Mouse (Mus musculus) bone marrow, adult 2 months (tissue): Measurements from ENCODE around the gene Cd163l1. TPM values are rescaled to one million over a fixed set of nuclear protein-coding genes. Genes with fewer than 3 reads are reported as not detected.

Experiments
- H3K27ac ChIP-seq: fragments of 200-500 bp; 2 replicates; pipeline ENCODE4 v1.5.1; 2012; ENCODE audit warnings: low read depth, mild to moderate bottlenecking, control low read depth, inconsistent platforms, low read length; ENCODE audit not compliant: control insufficient read depth, poor library complexity, insufficient read depth
- H3K4me1 ChIP-seq: fragments of 200-500 bp; 2 replicates; pipeline ENCODE4 v1.6.1; 2011; ENCODE audit warnings: low read length; ENCODE audit not compliant: control insufficient read depth, insufficient read depth
- H3K4me3 ChIP-seq: fragments of 200-500 bp; replicated peaks from 2 replicates; pipeline ENCODE3; 2011; ENCODE audit warnings: mild to moderate bottlenecking, low read depth, low read length, control low read depth; ENCODE audit not compliant: control insufficient read depth
- CTCF ChIP-seq: fragments of 200-500 bp; IDR thresholded peaks from 2 replicates; pipeline ENCODE4 v1.5.1; 2011; ENCODE audit warnings: low read length, control low read depth; ENCODE audit not compliant: control insufficient read depth, insufficient read depth
- POLR2A ChIP-seq: fragments of 200-500 bp; IDR thresholded peaks from 2 replicates; pipeline ENCODE4 v1.6.1; 2011; ENCODE audit warnings: low read depth, mild to moderate bottlenecking, control low read depth, low read length, borderline replicate concordance; ENCODE audit not compliant: control insufficient read depth
- WGBS: fragments of 180-500 bp; shearing (Covaris S2); methylation state at CpG from one replicate; pipeline ENCODE4 v1.1.7; 2018; 5-methylcytosine and 5-hydroxymethylcytosine counted together
- polyA plus RNA-seq: library from polyadenylated mRNA; stranded (reverse); fragments of >200 nt; gene quantifications from 2 replicates; pipeline ENCODE4 v1.2.4, GENCODE M21; 2011; ENCODE audit warnings: low replicate concordance; ENCODE audit not compliant: missing spikeins, insufficient read depth, insufficient read length

Cd163l1 gene
- polyA plus RNA-seq, 1 experiment, result 0.82 TPM

GRCm38 (mm10) chr7:140233696-140234095 lies 15.6 kb downstream of the Cd163l1 start:
- H3K27ac ChIP-seq, result no peak overlapping the region
- TF ChIP-seq CTCF, result no peak
- no peak for TF ChIP-seq POLR2A
- 84% methylated on average over 3 of the region's 3 CpGs for WGBS
- H3K4me1 ChIP-seq, result no peaks in the 10 kb centered on the region
- H3K4me3 ChIP-seq, result no peak overlapping the region

- Histone ChIP-seq H3K27ac (no peak within 1 kb of the TSS), H3K4me1 (no peaks in the 10 kb centered on the region; the same call in 1 of the 2 replicates), H3K4me3 (no peak within 1 kb of the TSS)
- TF ChIP-seq CTCF (no peak), POLR2A (no peak)
- WGBS, result 70% methylated on average over 4 of the region's 4 CpGs
Observed at GRCm38 (mm10) chr7:140247216-140247615, 29.1 kb downstream of the Cd163l1 start, which contains the start of gene 5830411N06Rik. Gene 5830411N06Rik, plus strand, starts transcription at chr7:140247284.

GRCm38 (mm10) chr7:140253780-140254299 lies 35.8 kb downstream of the Cd163l1 start:
- TF ChIP-seq CTCF (no peak), POLR2A (no peak)
- H3K27ac ChIP-seq, result no peak overlapping the region
- H3K4me1 ChIP-seq, result no peaks in the 10 kb centered on the region
- H3K4me3 ChIP-seq, result no peak overlapping the region
- 42% methylated on average over 7 of the region's 7 CpGs for WGBS

Other genes starting within 250 kb of the Cd163l1 start
- not detected in 2 replicates for gene 6430531B16Rik, start 239.5 kb upstream of the Cd163l1 start, polyA plus RNA-seq
- gene Adam8, start 225.7 kb upstream of the Cd163l1 start, polyA plus RNA-seq, result 17.9 and 55.1 TPM in 2 replicates
- gene Zfp511, start 181.9 kb upstream of the Cd163l1 start, polyA plus RNA-seq, result 10.4 and 27.2 TPM in 2 replicates
- 16.7 and 17.5 TPM in 2 replicates for gene Tubgcp2, start 181.6 kb upstream of the Cd163l1 start, polyA plus RNA-seq
- not detected in 2 replicates for gene Msx3, start 169.2 kb upstream of the Cd163l1 start, polyA plus RNA-seq
- not detected in 2 replicates for gene Caly, start 135.7 kb upstream of the Cd163l1 start, polyA plus RNA-seq
- not detected in 2 replicates for gene Prap1, start 124.9 kb upstream of the Cd163l1 start, polyA plus RNA-seq
- gene Fuom, start 115.8 kb upstream of the Cd163l1 start, polyA plus RNA-seq, result 11.3 and 18.7 TPM in 2 replicates
- 9.4 and 11.6 TPM in 2 replicates for gene Paox, start 102.5 kb upstream of the Cd163l1 start, polyA plus RNA-seq
- 15.5 and 25.8 TPM in 2 replicates for gene Echs1, start 101.8 kb upstream of the Cd163l1 start, polyA plus RNA-seq
- 16.8 and 20.2 TPM in 2 replicates for gene Mtg1, start 80.7 kb upstream of the Cd163l1 start, polyA plus RNA-seq
- gene Sprn, start 63.4 kb upstream of the Cd163l1 start, polyA plus RNA-seq, result not detected in 2 replicates
- gene Olfr522, start 53.5 kb upstream of the Cd163l1 start, polyA plus RNA-seq, result not detected in 2 replicates
- not detected in 2 replicates for gene Olfr523, start 45.0 kb upstream of the Cd163l1 start, polyA plus RNA-seq
- not detected in 2 replicates for gene Olfr524, start 12.3 kb upstream of the Cd163l1 start, polyA plus RNA-seq
- gene 5830411N06Rik, start 29.0 kb downstream of the Cd163l1 start, polyA plus RNA-seq, result 0.47 and 1.2 TPM in 2 replicates
- not detected in 2 replicates for gene Olfr525, start 102.6 kb downstream of the Cd163l1 start, polyA plus RNA-seq
- not detected in 2 replicates for gene Olfr527, start 115.8 kb downstream of the Cd163l1 start, polyA plus RNA-seq
- not detected in 2 replicates for gene Olfr60, start 143.4 kb downstream of the Cd163l1 start, polyA plus RNA-seq
- gene Olfr530, start 158.1 kb downstream of the Cd163l1 start, polyA plus RNA-seq, result not detected in 2 replicates
- not detected in 2 replicates for gene Olfr531, start 184.7 kb downstream of the Cd163l1 start, polyA plus RNA-seq
- 0.25 and 1.2 TPM in 2 replicates for gene Olfr532, start 203.4 kb downstream of the Cd163l1 start, polyA plus RNA-seq
- not detected in 2 replicates for gene Olfr533, start 245.1 kb downstream of the Cd163l1 start, polyA plus RNA-seq